Mouse (Mus musculus) E14TG2a.4 (cell line): ENCODE results near the gene Asb15.

ENCODE experiments used
- CTCF ChIP-seq: conservative IDR thresholded peaks from 2 replicates; pipeline ENCODE4 v1.5.1; 2014; ENCODE audit warnings: low read length
- NANOG ChIP-seq: IDR thresholded peaks from 2 replicates; pipeline ENCODE4 v1.6.1; 2014; ENCODE audit warnings: borderline replicate concordance, low read length, mixed read lengths
- POU5F1 ChIP-seq: IDR thresholded peaks from 2 replicates; pipeline ENCODE4 v1.6.1; 2014; ENCODE audit warnings: low read length, borderline replicate concordance

DNA sequence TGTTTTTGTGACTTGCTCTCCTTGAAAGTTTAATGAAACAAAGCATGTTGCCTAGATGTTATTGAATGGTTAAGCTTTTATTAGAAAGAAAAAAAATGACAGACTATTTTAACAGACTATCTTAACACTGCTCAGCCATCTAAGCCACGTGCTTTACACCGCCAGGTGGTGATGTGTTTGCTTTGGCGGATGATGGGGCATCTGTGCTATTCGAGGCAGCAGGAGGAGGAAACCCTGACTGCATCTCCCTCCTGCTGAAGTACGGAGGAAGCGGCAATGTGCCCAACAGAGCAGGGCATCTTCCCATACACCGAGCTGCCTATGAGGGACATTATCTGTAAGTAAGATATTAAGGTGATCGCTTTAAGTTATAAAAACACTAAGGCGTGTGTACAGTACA, 36.1 kb downstream of the Asb15 start:
- TF ChIP-seq CTCF = no peak
- TF ChIP-seq NANOG = no peak
- no peak for TF ChIP-seq POU5F1
